Mouse (Mus musculus) spleen, postnatal 36 days (tissue): ENCODE measurements around the gene Fbn1.

Experiments
- DNase-seq, 2 experiments: peaks; one replicate each; pipeline ENCODE4 v3.0.0; 2022; ENCODE audit warnings: low spot score in 2 of 2, mixed read lengths in 1 of 2

Fbn1 gene

GRCm38 (mm10) chr2:125507893-125508292 lies at the start of gene Fbn1:
Fbn1 (minus strand) TSS chr2:125507993.
- DNase-seq, result no peak

- no peak for DNase-seq
Observed at GRCm38 (mm10) chr2:125555830-125556229, 48.0 kb upstream of the Fbn1 start.

DNA sequence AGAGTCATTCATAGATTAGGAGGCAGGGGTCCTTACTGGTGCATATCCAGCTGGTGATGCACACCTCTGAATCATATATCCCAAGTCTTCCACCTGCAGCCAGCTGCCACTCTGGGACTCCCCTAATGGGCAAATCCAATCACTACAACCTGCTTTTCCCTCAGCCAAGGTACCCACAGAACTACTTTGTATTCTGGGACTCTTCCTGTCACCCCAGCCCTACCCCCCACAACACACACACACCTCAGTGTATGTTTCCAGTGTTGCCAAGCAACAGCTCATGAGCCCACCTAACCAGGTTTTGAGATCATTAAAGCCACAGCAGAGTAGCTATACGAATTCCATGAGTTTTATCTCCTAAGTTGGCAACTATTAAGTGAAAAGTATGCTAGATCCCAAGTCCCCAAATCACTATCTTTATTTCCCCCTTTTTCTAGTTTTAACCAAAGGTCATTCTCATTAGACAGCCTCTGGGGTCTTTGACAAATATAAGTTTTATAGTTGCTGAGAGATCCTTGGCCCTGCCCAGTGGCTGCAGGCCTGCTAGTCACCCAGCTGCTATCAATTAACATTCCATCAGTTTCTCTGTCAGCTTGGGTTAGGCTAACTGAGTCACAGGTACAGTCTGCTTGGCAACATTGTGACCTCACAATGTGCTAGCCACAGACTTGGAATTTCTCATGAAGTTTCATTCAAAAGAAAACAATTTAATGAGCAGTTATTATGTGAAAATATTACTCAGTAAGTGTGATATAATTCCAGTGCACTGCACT lies 41.2 kb upstream of the Fbn1 start:
- no peak for DNase-seq

- no peak for DNase-seq
Observed at GRCm38 (mm10) chr2:125544986-125545385, 37.2 kb upstream of the Fbn1 start.

DNA sequence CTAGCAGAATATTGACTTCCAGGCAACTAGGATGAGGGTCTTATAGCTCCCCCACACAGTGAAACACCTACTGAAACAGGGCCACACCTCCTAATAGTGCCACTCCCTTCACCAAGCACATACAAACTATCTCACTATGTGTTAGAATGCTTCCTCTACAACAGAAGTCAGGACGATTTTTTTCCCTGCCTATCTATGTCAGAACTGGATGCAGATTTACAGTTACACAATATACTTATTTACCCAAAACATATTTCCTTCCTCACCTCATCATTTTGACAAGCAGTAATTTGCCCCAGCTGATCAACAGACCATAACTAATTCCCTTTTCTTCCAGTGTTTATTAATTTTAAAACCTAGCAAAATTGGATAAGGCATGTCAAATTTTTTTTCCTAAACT lies 35.9 kb upstream of the Fbn1 start:
- no peak for DNase-seq

GRCm38 (mm10) chr2:125541451-125541850 lies 33.7 kb upstream of the Fbn1 start:
- no peak for DNase-seq

DNA sequence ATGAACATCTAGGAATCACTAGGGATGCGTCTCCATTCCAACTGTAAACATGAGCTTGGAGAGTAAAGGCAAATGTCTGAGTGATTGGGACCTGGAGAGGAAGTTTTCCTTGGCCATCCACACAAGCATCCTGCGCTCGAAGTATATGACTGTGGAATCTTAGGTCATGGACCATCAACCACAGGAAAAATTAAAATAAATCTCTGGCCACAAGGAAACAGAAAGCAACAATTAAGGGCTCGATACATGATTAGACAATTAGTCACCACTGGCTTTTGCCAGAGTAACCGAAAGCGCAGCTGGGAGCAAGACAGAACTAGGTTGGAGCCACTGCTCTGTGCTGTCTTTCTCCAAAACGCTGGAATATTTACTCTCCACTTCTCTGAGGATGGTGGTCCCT lies 32.8 kb upstream of the Fbn1 start:
- no peak for DNase-seq

- no peak for DNase-seq
Observed at GRCm38 (mm10) chr2:125539640-125540039, 31.8 kb upstream of the Fbn1 start.

DNA sequence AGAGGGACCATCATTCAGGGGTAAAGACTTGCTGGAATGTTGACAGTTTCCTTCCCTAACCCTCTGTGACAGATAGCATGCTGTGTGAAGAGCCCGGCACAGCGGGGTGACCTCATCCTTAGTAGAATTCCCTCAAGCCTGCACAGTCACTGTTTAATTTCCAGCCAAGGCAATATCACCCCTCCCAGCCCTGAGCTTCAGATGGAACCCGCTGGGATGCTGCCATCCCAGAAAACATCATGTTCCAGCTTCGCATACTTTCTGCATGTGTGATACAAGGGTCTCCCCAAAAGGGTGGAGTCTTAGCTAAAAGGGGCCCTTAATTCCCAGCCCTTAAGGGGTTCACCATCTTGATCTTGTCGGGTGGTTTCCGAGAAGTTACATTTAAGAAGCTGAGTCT lies 22.9 kb upstream of the Fbn1 start:
- no peak for DNase-seq

GRCm38 (mm10) chr2:125526566-125526965 lies 18.8 kb upstream of the Fbn1 start:
- no peak for DNase-seq

DNA sequence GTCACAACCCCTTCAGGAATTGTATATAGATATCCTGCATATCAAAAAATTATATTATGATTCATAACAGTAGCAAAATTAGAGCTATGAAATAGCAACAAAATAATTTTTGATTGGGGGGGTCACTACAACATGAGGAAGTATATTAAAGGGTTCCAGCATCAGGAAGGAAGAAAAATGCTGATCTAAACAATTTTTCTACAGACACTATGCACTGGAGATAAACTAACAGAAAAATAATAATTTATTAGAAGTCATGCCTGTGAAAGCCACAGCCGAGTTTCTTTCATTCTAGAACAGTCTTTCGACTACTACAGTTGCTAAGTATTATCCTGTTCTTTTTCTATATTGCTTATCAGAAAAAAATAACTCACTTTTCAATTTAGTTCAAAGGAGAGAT lies 17.7 kb upstream of the Fbn1 start:
- DNase-seq, result no peak

DNA sequence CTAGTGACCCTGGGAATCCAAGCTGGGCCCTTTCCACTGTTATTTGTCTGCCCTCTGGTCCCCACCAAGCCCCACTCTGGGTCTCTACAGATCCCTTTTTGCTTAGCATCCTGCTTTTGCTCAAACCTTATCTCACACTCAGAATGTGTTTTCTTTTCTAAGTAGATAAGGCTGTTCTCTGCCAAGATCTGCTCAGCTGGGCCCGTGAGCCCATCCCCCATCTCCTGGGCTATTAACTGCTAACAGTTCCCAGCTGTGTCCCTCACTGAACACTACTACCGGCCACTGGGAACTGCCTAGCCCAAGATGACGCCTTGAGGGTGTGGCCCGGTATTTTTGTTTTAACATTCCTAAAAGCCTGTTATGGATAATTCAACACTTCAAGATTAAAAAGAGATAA lies 8.8 kb upstream of the Fbn1 start:
- no peak for DNase-seq

DNA sequence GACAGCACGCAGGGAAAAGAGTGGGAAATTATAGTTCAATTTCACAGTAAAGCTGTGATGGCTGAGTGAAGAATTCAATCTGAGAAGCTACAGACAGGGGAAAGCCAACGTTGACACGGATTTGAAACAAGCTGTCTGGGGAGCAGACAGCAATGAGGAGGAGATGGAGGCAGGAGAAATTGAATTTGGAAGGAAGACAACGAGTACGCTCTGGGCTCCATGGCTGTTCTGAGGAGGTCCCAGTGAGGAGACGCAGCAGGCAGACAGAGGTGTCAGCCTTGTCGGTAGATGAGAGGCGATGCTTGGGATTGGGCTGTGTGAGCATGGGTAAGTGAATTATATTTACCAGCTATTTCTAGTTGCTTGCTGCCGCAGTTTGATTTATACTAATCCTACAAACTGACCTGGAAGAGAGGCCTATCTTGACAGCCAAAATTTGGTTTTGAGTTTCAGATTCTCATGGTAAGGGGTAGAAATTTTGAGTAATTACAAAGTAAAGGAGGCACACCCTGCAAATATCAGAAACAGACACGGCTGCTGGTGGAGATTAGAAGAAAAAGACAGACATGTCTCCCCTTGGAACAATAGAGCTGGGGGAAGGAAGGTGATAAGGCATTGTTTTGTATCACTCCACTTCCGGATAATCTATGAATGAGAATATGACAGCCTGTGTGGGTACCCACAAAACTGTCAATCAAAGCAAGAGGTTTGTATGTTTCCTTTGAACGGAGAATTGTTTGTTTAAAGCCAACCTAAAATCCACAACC lies 7.7 kb upstream of the Fbn1 start:
- no peak for DNase-seq

GRCm38 (mm10) chr2:125514391-125514790 lies 6.6 kb upstream of the Fbn1 start:
- no peak for DNase-seq

DNA sequence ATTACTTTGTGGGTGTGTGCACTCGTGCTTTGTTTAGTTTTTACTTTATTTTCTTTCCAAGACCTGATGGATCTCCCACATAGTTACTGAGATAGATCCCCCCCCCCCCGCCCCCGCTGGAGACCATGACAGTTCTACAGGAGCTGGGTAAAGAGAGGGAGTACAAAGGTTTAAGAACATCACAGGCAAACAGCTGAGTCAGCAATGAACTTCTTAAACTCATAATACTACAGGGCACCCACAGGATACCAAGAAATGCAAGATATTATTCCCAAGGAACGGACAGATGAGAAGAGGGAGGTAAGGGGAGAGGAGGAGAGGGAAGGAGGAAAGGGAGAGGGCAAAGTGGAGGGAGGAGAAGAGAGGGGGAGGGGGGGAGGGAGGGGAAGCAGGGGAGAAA lies 4.8 kb upstream of the Fbn1 start:
- no peak for DNase-seq

- no peak for DNase-seq
Observed at GRCm38 (mm10) chr2:125511898-125512297, 4.1 kb upstream of the Fbn1 start.

DNA sequence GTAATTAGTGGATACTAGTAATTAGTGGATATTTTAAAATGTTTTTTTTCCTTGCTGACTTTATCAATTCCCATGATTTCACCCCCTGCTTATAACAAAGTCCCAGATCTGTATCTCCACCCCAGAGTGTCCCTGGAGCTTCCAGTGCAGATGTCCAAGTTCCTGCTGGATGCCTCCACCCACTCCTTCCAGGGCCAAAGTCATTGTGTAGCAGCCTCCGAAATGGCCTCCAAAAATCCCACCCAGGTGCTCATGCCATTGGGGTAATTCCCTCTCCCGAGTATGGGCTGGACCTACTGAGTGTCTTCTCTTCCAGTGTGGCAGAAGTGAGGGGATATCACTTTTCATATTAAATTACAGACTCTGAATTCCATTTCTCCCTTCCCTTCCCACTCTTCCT lies 3.0 kb upstream of the Fbn1 start:
- DNase-seq, result no peak

GRCm38 (mm10) chr2:125508381-125508780 lies 588 bp upstream of the Fbn1 start:
- DNase-seq, result no peak

DNA sequence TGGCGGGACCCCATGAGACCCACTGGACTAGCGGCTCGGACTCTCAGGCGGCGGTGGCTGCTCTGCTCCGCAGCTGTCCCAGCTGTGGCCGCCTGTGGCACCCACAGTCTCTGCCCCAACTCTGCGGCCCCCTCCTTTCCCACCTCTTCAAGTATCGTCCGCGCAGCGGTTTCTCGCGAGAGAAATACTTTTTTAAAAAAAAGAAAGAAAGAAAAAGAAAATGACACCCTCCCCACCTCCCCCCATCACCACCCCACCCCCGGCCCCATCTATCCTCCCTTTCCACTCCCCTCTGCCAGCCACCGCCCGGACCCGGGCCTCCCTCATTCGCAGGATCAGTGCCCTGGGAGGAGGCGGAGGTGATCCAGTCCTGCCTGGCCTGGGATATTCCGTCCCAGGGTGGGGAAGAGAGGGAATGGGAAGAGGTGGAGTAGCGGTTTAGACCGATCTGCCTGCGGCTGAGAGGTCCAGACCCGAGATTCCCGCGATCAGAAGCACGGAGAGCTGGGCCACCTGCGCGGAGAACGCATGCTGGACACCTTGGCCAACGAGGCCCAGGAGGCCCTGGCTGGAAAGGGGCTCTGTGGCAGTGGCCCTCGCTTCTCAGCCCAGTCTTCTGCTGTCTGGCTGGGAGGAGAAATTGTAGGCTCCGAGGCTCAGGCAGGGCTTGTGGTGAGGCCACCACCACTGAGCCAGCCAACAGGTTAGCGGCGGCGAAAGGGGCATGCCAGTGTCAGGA lies 1.3 kb downstream of the Fbn1 start:
- no peak for DNase-seq

DNA sequence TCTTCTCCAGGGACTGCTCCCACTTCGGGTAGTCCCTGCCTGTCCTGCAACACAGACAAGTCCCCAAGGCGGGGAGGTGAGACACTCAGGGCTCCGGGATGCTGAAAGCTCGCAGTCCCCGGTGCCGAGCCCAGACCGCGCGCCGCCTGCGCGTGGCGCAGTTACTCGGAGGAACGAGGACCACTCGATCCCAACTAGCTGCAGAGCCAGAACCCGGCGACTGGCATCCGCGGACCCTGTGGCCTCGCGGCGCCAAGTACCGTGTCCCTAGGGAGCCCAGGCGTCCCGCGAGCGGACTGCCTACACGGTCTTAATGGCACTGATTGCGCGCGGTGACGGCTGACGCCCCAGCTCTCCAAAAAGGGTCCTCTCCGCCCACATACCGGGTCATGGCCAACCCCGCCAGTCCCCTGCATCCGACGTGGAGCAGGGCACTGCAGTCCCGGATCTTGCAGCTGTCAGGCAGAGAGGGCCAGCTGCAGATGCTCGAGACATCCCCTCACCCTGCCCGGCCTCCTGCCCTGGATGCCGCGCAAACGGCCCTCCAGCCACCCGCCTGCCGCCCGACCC lies 2.0 kb downstream of the Fbn1 start:
- DNase-seq, result no peak

DNA sequence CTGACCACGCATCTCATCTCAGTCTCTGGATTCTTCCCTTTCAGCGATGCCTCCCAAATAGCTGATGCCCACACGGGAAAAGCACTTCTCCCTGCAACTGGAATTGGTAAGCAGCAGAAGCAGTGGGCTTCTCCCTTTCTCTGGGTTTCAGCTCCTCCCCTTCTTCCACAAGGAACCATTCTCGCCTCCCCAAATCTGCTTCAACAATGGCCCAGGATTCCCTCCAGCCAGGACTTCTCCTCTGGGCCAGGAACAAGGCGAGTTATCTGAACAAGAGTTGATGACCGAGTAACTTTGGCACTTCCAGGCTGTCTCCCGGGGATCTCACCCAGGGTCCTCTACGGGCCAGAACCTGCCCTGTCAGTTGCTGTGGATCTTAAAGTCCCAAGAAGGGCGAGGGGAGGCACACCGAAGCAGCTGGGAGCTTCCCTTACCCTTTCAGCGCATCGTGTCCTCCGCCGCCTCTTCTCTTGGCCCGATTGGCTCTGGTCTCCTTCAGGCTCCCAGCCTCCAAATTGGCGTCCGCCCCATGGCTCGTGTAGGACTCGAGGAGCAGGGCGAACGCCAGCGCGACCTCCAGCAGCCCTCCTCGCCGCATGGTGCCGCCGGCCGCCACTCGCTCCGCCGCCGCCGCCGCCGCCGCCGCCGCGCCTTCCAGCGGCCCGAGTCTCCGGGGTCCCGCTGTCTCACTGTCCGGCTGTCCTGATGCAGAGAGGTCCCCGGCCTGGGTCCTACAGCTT lies 2.6 kb downstream of the Fbn1 start, which contains the start of gene Gm9913:
Gene Gm9913, plus strand, starts transcription at position 84 of the 740 bp plus-strand sequence.
- DNase-seq, result no peak
